Mouse (Mus musculus): ENCODE measurements around the gene Gm17364. TPM values are rescaled to one million over a fixed set of nuclear protein-coding genes. Genes with fewer than 3 reads are reported as not detected.

Gm17364 gene
- total and polyA plus RNA-seq, 2 experiments from 2014 or later: not detected

DNA sequence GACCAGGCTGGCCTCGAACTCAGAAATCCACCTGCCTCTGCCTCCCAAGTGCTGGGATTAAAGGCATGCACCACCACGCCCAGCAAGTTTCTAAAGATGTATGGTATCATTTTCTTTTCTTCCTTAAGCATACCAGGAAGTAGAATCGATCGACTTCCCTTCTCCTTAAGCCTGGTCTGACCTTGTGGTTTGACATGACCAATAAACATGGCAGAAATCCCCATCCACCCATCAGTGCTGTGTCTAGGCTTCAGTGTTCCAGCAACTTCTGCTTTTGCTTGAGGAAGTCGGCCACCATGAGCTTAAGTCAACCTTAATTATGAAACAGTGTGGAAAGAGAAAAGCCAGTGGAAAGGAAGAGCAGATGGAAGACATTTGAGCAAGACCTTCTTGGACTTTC lies 43.5 kb downstream of the Gm17364 start:
- ATAC-seq (ENCODE audit: insufficient read depth, low read depth) (no peak), DNase-seq (ENCODE audit: low spot score) (no peak)
- H3K36me3 ChIP-seq (replicated peaks; ENCODE audit: control insufficient read depth, insufficient read depth, low read length): no peaks in the 10 kb centered on the region
- H3K27ac ChIP-seq (ENCODE audit: low read depth): no peak overlapping the region
- no peak overlapping the region for H3K9ac ChIP-seq (replicated peaks; ENCODE audit: low read depth, low read length)
- H3K4me2 ChIP-seq (ENCODE audit: low read depth, low read length): no peak overlapping the region
- no peaks in the 10 kb centered on the region for H3K27me3 ChIP-seq (ENCODE audit: control insufficient read depth, insufficient read depth, low read length)
- no peak for TF ChIP-seq CTCF (IDR thresholded peaks at IDR 0.05; ENCODE audit: low read depth)
- no peak for TF ChIP-seq EP300 (IDR thresholded peaks at IDR 0.05; ENCODE audit: low read depth)
- 72% methylated on average over 4 of the region's 5 CpGs for WGBS
- H3K4me1 ChIP-seq (ENCODE audit: control insufficient read depth, insufficient read depth): no peaks in the 10 kb centered on the region
- H3K9me3 ChIP-seq (replicated peaks; ENCODE audit: control insufficient read depth, low read length): no peaks in the 10 kb centered on the region
- no peak overlapping the region for H3K4me3 ChIP-seq (ENCODE audit: low read depth, low read length)

DNA sequence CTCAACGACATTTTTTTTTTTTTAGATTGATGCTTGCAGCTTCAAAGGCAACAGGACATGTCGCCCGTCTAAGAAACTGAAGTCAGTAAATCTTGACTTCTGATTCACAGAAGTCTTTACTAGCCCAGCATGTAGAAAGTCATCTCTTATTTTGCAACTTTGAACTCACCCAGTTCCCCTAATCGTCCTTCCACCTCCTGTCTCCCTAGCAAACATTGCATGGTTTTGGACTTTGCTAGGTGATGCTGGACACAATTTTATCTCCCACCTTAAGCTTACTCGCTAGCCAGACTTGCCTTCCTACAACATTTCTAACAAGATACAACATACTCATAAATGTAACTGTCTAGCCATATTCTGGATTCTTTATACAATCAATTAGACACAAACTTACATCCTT lies 45.7 kb downstream of the Gm17364 start:
- no peak for DNase-seq (ENCODE audit: low spot score)
- Histone ChIP-seq H3K4me2 (ENCODE audit: low read depth, low read length) (no peak overlapping the region), H3K27me3 (ENCODE audit: control insufficient read depth, insufficient read depth, low read length) (no peaks in the 10 kb centered on the region), H3K36me3 (replicated peaks; ENCODE audit: control insufficient read depth, insufficient read depth, low read length) (no peaks in the 10 kb centered on the region), H3K4me3 (ENCODE audit: low read depth, low read length) (no peak overlapping the region), H3K4me1 (ENCODE audit: control insufficient read depth, insufficient read depth) (no peaks in the 10 kb centered on the region), H3K27ac (ENCODE audit: low read depth) (no peak overlapping the region), H3K9me3 (replicated peaks; ENCODE audit: control insufficient read depth, low read length) (no peaks in the 10 kb centered on the region), H3K9ac (replicated peaks; ENCODE audit: low read depth, low read length) (no peak overlapping the region)
- ATAC-seq (ENCODE audit: insufficient read depth, low read depth): no peak
- WGBS: 74% methylated on average over 5 of the region's 5 CpGs
- TF ChIP-seq CTCF (IDR thresholded peaks at IDR 0.05; ENCODE audit: low read depth) (no peak), EP300 (IDR thresholded peaks at IDR 0.05; ENCODE audit: low read depth) (no peak)

- Histone ChIP-seq H3K4me2 (ENCODE audit: low read depth, low read length) (no peak overlapping the region), H3K27ac (ENCODE audit: low read depth) (no peak overlapping the region), H3K9me3 (replicated peaks; ENCODE audit: control insufficient read depth, low read length) (no peaks in the 10 kb centered on the region; the same call in 1 of the 2 replicates), H3K4me1 (ENCODE audit: control insufficient read depth, insufficient read depth) (no peaks in the 10 kb centered on the region), H3K4me3 (ENCODE audit: low read depth, low read length) (no peak overlapping the region), H3K9ac (replicated peaks; ENCODE audit: low read depth, low read length) (no peak overlapping the region), H3K36me3 (replicated peaks; ENCODE audit: control insufficient read depth, insufficient read depth, low read length) (no peaks in the 10 kb centered on the region), H3K27me3 (ENCODE audit: control insufficient read depth, insufficient read depth, low read length) (no peaks in the 10 kb centered on the region)
- TF ChIP-seq EP300 (IDR thresholded peaks at IDR 0.05; ENCODE audit: low read depth) (no peak), CTCF (IDR thresholded peaks at IDR 0.05; ENCODE audit: low read depth) (no peak)
- DNase-seq (ENCODE audit: low spot score) (no peak), ATAC-seq (ENCODE audit: insufficient read depth, low read depth) (no peak)
- WGBS: 74% methylated on average over 5 of the region's 5 CpGs
These were observed 47.3 kb downstream of the Gm17364 start for GRCm38 (mm10) chr13:41226513-41226912.

Other genes starting within 250 kb of the Gm17364 start
- gene Mak, start 194.3 kb downstream of the Gm17364 start, total RNA-seq (2014; rRNA removed; ENCODE audit: low replicate concordance): not detected in 2 replicates
- gene Mak, start 194.3 kb downstream of the Gm17364 start, polyA plus RNA-seq (2015; fragmentation: Nextera tagmentation; extraction: Ambion mirVana): 0.05 and 0.14 TPM in 2 replicates
- gene Gcm2, start 162.9 kb downstream of the Gm17364 start, total RNA-seq (2014; rRNA removed; ENCODE audit: low replicate concordance): not detected in 2 replicates
- gene Gcm2, start 162.9 kb downstream of the Gm17364 start, polyA plus RNA-seq (2015; fragmentation: Nextera tagmentation; extraction: Ambion mirVana): not detected in 2 replicates
- gene Sycp2l, start 159.7 kb downstream of the Gm17364 start, total RNA-seq (2014; rRNA removed; ENCODE audit: low replicate concordance): not detected in 2 replicates
- gene Sycp2l, start 159.7 kb downstream of the Gm17364 start, polyA plus RNA-seq (2015; fragmentation: Nextera tagmentation; extraction: Ambion mirVana): not detected in 2 replicates
- gene Elovl2, start 53.6 kb downstream of the Gm17364 start, total RNA-seq (2014; rRNA removed; ENCODE audit: low replicate concordance): 0.35 TPM in 1 of 2 replicates, not detected in the other
- 0.22 and 0.23 TPM in 2 replicates for gene Elovl2, start 53.6 kb downstream of the Gm17364 start, polyA plus RNA-seq (2015; fragmentation: Nextera tagmentation; extraction: Ambion mirVana)
- 14.6 and 15.5 TPM in 2 replicates for gene Smim13, start 24.1 kb downstream of the Gm17364 start, total RNA-seq (2014; rRNA removed; ENCODE audit: low replicate concordance)
- gene Smim13, start 24.1 kb downstream of the Gm17364 start, polyA plus RNA-seq (2015; fragmentation: Nextera tagmentation; extraction: Ambion mirVana): 7.9 TPM in 2 replicates
- 28.2 and 42.6 TPM in 2 replicates for gene Nedd9, start 213.4 kb upstream of the Gm17364 start, total RNA-seq (2014; rRNA removed; ENCODE audit: low replicate concordance)
- gene Nedd9, start 213.4 kb upstream of the Gm17364 start, polyA plus RNA-seq (2015; fragmentation: Nextera tagmentation; extraction: Ambion mirVana): 9.0 and 10.1 TPM in 2 replicates

All from heart, postnatal 0 days (tissue).